Mouse (Mus musculus): ENCODE measurements around the gene Zfp512. TPM values are rescaled to one million over a fixed set of nuclear protein-coding genes. Genes with fewer than 3 reads are reported as not detected.
A peak's percentile ranks its signal among the peaks of the same experiment; 100 is the strongest.
"Not testable (repeated sequence)": the region's sequence is repeated elsewhere in the genome, so short reads cannot be mapped to it uniquely, and the experiment has no call there.

Zfp512 gene
- total RNA-seq (2021) = 10 to 100 TPM; 49.1 to 54.1 TPM
- long read RNA-seq, experiment 1, transcript Zfp512-201 (14 exons, 3,299 nt) = major isoform, 13 of 47 reads
- long read RNA-seq, experiment 1, partial matches to known transcripts = 15 of 47 reads
- long read RNA-seq, experiment 1, other reads (novel, unspliced or antisense) = 17 of 47 reads
- long read RNA-seq, experiment 2, transcript Zfp512-201 (14 exons, 3,299 nt) = major isoform, 13 of 53 reads
- long read RNA-seq, experiment 2, partial matches to known transcripts = 15 of 53 reads
- long read RNA-seq, experiment 2, other reads (novel, unspliced or antisense) = 24 of 53 reads

DNA sequence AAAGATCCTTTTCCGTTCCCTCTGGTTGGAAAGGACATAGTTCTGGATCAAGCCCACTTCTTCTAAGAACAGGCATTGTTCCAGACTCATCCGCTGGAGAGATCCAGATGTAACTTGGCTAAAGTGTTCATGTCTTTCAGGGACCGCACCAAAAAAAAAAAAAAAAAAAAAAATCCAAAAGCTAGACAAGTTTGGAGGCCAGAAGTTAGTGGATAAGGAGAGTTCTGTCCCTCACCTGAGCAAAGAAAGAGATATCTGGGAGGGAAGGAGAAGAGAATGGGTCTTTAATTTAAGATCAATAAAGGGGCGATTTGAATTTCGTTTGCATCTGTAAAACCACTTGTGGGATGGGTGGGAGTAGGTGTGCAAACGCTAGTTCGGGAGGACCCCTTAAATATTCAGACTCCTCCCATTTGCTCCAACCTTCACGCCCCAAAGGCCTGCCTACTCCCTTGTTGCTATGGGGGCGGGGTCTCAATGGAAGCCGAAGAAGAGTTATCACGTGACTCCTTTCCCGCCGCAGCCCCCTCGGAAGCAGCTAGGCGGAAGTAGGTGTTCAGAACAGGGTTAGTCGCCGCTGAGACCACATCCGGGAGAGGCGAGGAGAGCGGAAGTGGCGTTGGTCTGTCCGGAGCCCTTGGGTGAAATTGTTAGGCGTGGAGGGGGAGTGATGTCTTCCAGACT is at the start of gene Zfp512:
TSS of gene Zfp512 (plus strand) at position 554 of the 684 bp plus-strand sequence.
- DNase-seq (ENCODE audit: low spot score in 2 of 2) = peak; percentile 88 to 95
- TF ChIP-seq CTCF (conservative IDR thresholded peaks at IDR 0.05) = peak; percentile 47
- peak within 1 kb of the TSS; percentile 79 for H3K27ac ChIP-seq
- H3K4me3 ChIP-seq = peak within 1 kb of the TSS; percentile 73

DNA sequence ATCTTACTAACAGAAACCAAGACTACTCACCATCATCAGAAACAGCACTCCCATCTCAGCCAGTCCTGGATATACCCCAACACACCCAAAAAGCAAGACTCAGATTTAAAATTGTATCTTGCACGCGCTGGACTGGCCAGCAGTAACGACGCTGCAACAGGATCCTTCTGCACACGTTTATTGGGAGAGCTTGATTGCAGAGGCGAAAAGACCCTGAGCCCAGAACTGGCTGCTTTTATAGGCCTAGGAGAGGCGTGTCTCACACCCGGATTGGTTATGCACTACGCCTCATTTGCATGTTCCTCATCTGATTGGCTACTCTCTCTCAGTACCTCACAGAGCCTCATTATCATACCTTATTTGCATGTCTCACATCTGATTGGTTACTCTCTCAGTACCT is 17.5 kb upstream of the Zfp512 start:
- not testable (repeated sequence) for DNase-seq (ENCODE audit: low spot score in 2 of 2); H3K4me3 ChIP-seq; H3K27ac ChIP-seq

DNA sequence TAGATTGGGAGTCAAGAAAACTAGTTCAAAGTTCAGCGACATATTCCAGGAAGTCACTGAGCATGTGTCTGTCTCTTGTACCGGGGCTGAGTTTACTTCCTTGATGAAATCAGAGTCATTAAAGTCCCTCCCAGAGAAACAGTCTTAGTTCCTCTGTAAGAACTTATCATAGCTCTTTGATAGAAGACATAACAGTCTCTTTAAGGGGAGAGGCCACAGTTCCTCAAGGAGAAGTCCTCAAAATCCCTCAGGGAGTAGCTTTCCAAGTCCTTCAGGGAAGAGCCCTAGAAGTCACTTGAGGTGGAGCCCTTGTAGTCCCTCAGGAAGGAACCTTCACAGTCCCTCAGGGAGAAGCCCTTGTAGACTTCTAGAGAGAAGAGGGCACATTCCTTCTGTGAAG is 895 bp upstream of the Zfp512 start:
- H3K4me3 ChIP-seq = no peak overlapping the region
- no peak for DNase-seq (ENCODE audit: low spot score in 2 of 2)
- peak overlapping the region; percentile 79; the same call in 1 of the 2 replicates for H3K27ac ChIP-seq
- TF ChIP-seq CTCF (conservative IDR thresholded peaks at IDR 0.05) = no peak

- no peak for TF ChIP-seq CTCF (conservative IDR thresholded peaks at IDR 0.05)
- DNase-seq (ENCODE audit: low spot score in 2 of 2) = no peak
- H3K27ac ChIP-seq = peak overlapping the region; percentile 79
Observed at GRCm38 (mm10) chr5:31452562-31452878, 289 bp downstream of the Zfp512 start.

GRCm38 (mm10) chr5:31452886-31453410 is 717 bp downstream of the Zfp512 start:
- no peak for DNase-seq (ENCODE audit: low spot score in 2 of 2)
- TF ChIP-seq CTCF (conservative IDR thresholded peaks at IDR 0.05) = no peak
- Histone ChIP-seq H3K27ac (peak overlapping the region; percentile 79), H3K4me3 (peak overlapping the region; percentile 73)

More at GRCm38 (mm10) chr5:31452562-31452878, 289 bp downstream of the Zfp512 start:
- peak overlapping the region; percentile 73 for H3K4me3 ChIP-seq

- no peak for DNase-seq (ENCODE audit: low spot score in 2 of 2)
- H3K27ac ChIP-seq = no peak overlapping the region
- no peak for TF ChIP-seq CTCF (conservative IDR thresholded peaks at IDR 0.05)
Observed at GRCm38 (mm10) chr5:31467798-31468197, 15.6 kb downstream of the Zfp512 start.

GRCm38 (mm10) chr5:31469711-31470110 is 17.5 kb downstream of the Zfp512 start:
- DNase-seq (ENCODE audit: low spot score in 2 of 2) = no peak
- Histone ChIP-seq H3K4me3 (no peak overlapping the region), H3K27ac (no peak overlapping the region)
- no peak for TF ChIP-seq CTCF (conservative IDR thresholded peaks at IDR 0.05)

More at GRCm38 (mm10) chr5:31467798-31468197, 15.6 kb downstream of the Zfp512 start:
- no peak overlapping the region for H3K4me3 ChIP-seq

DNA sequence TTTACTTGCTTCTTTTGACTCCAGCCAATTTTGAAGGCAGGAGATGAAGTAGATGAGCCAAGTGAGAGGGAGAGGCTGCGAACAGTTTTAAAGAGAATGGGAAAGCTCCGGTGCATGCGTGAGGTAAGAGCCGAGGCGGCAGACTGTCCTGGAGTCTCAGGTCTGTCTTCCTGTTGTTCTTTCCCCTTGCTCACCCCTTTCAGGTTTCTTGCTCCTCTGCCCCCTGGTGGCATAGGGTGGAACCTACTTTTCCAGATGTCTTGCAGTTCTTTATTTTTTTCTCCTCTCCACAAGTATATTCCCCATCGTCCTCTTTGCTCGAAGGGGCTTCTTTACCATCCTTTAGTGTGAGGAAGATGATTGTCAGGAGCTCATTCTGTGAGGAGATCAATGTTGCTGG is 18.1 kb downstream of the Zfp512 start:
- DNase-seq (ENCODE audit: low spot score in 2 of 2) = peak; percentile 32 to 55
- Histone ChIP-seq H3K27ac (no peak overlapping the region), H3K4me3 (no peak overlapping the region)
- TF ChIP-seq CTCF (conservative IDR thresholded peaks at IDR 0.05) = peak; percentile 84

- Histone ChIP-seq H3K27ac (peak overlapping the region; percentile 92), H3K4me3 (no peak overlapping the region)
- peak; percentile 26 to 43 for DNase-seq (ENCODE audit: low spot score in 2 of 2)
- TF ChIP-seq CTCF (conservative IDR thresholded peaks at IDR 0.05) = no peak
Observed at GRCm38 (mm10) chr5:31480536-31480935, 28.3 kb downstream of the Zfp512 start.

- Histone ChIP-seq H3K4me3 (no peak within 1 kb of the TSS), H3K27ac (no peak within 1 kb of the TSS)
- TF ChIP-seq CTCF (conservative IDR thresholded peaks at IDR 0.05) = no peak
- no peak for DNase-seq (ENCODE audit: low spot score in 2 of 2)
Observed at GRCm38 (mm10) chr5:31485440-31485839, 33.2 kb downstream of the Zfp512 start, which contains the start of gene 4930548H24Rik. 4930548H24Rik (plus strand) TSS chr5:31485740.

GRCm38 (mm10) chr5:31487889-31488288 is 35.7 kb downstream of the Zfp512 start:
- no peak overlapping the region for H3K27ac ChIP-seq
- TF ChIP-seq CTCF (conservative IDR thresholded peaks at IDR 0.05) = no peak
- DNase-seq (ENCODE audit: low spot score in 2 of 2) = no peak
- no peak overlapping the region for H3K4me3 ChIP-seq

GRCm38 (mm10) chr5:31489116-31489769 is 37.0 kb downstream of the Zfp512 start:
- TF ChIP-seq CTCF (conservative IDR thresholded peaks at IDR 0.05) = no peak
- Histone ChIP-seq H3K4me3 (no peak overlapping the region), H3K27ac (no peak overlapping the region)
- no peak for DNase-seq (ENCODE audit: low spot score in 2 of 2)

DNA sequence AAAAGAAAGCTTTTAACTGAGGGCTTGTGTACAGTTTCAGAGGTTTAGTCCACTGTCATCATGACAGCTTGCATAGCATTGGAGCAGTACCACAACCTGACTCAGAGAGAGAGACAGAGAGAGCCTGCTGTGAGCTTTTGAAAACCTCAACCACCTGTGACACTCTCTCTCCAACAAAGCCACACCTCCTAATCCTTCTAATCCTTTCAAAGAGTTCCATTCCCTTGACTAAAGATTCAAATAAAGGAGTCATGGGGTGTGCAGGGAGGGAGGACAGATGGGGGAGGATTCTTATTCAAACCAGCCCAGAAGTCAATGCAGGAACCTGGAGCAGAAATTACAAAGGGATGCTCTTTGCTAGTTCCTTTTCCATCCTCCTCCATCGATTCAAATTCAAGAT is 39.8 kb downstream of the Zfp512 start:
- no peak overlapping the region for H3K27ac ChIP-seq
- no peak for TF ChIP-seq CTCF (conservative IDR thresholded peaks at IDR 0.05)
- H3K4me3 ChIP-seq = no peak overlapping the region
- DNase-seq (ENCODE audit: low spot score in 2 of 2) = no peak
